Mouse (Mus musculus): Measurements from ENCODE around the gene Padi2. TPM values are rescaled to one million over a fixed set of nuclear protein-coding genes. Genes with fewer than 3 reads are reported as not detected.

Padi2 gene
- total RNA-seq, 2 experiments from 2014 or later, result 0.97 to 1.4 TPM

- peak; percentile 96 to 99 for DNase-seq
Observed at GRCm38 (mm10) chr4:140960781-140961466, 54.8 kb downstream of the Padi2 start, which contains the start of gene Sdhb. Sdhb (plus strand) TSS chr4:140961203.

- DNase-seq, result no peak
Observed at GRCm38 (mm10) chr4:140961467-140962206, 55.5 kb downstream of the Padi2 start.

- no peak for DNase-seq
Observed at GRCm38 (mm10) chr4:140962207-140962909, 56.2 kb downstream of the Padi2 start.

- DNase-seq, result peak; percentile 78 to 85
Observed at GRCm38 (mm10) chr4:140962950-140963349, 56.8 kb downstream of the Padi2 start.

GRCm38 (mm10) chr4:140963941-140964597, 57.9 kb downstream of the Padi2 start:
- DNase-seq, result peak; percentile 41 to 70

- DNase-seq, result peak; percentile 77 to 83
Observed at GRCm38 (mm10) chr4:140964620-140965019, 58.5 kb downstream of the Padi2 start.

GRCm38 (mm10) chr4:140967386-140968159, 61.4 kb downstream of the Padi2 start:
- no peak for DNase-seq

GRCm38 (mm10) chr4:140971691-140972090, 65.5 kb downstream of the Padi2 start:
- DNase-seq, result no peak

- DNase-seq, result no peak
Observed at GRCm38 (mm10) chr4:140974408-140974807, 68.3 kb downstream of the Padi2 start.

- DNase-seq, result peak in 1 of 2 experiments; percentile 26
Observed at GRCm38 (mm10) chr4:140975356-140975755, 69.2 kb downstream of the Padi2 start.

- DNase-seq, result no peak
Observed at GRCm38 (mm10) chr4:140977278-140977677, 71.1 kb downstream of the Padi2 start.

GRCm38 (mm10) chr4:140977886-140978692, 71.9 kb downstream of the Padi2 start:
- DNase-seq, result no peak

- DNase-seq, result no peak
Observed at GRCm38 (mm10) chr4:140981605-140982004, 75.5 kb downstream of the Padi2 start.

GRCm38 (mm10) chr4:140982808-140983207, 76.7 kb downstream of the Padi2 start:
- DNase-seq, result no peak

- DNase-seq, result peak; percentile 54 to 89
Observed at GRCm38 (mm10) chr4:140983442-140983841, 77.3 kb downstream of the Padi2 start.

GRCm38 (mm10) chr4:140984544-140984943, 78.4 kb downstream of the Padi2 start:
- no peak for DNase-seq

- no peak for DNase-seq
Observed at GRCm38 (mm10) chr4:140986024-140986710, 80.0 kb downstream of the Padi2 start.

GRCm38 (mm10) chr4:140986711-140987395, 80.7 kb downstream of the Padi2 start, which contains the start of gene Atp13a2:
Atp13a2 (plus strand) TSS chr4:140986873.
- DNase-seq, result peak; percentile 92 to 94

- no peak for DNase-seq
Observed at GRCm38 (mm10) chr4:140987476-140987875, 81.3 kb downstream of the Padi2 start.

All from heart, adult 18-20 months (tissue).